ENCODE assay signal across 9 mouse cellular contexts in genomic region chr12:3745432-3746105, GRCm38 (mm10).
DNase-seq lines count a peak whose midpoint lies in the region; ATAC-seq lines count a peak whose summit lies in the region.
"Had no signal": no experiment of that assay in that cellular context is flagged by ENCODE, and none has a peak within 500 bp of the region (broad histone marks: within the 10 kb centered on the region; RNA-seq: fewer than 3 reads in every experiment).

No protein-coding gene starts in this region.

- H3K27me3 ChIP-seq in embryonic facial prominence, embryonic 14.5 days (replicated peaks; ENCODE audit: control insufficient read depth, insufficient read depth, low read length) = no peaks in the 10 kb centered on the region
- H3K27me3 ChIP-seq in embryonic facial prominence, embryonic 10.5 days (replicated peaks; ENCODE audit: low read depth, poor library complexity, severe bottlenecking) = no peaks in the 10 kb centered on the region

- H3K36me3 ChIP-seq in embryonic facial prominence, embryonic 14.5 days (ENCODE audit: control insufficient read depth, insufficient read depth, low read length) = 0 out of 2 replicates have a peak, but pooled peaks cover 2% of the 10 kb centered on the region
- no peaks in the 10 kb centered on the region for H3K36me3 ChIP-seq in embryonic facial prominence, embryonic 10.5 days (replicated peaks)

- intact Hi-C loops in heart, postnatal 25 days (cut with DNase I) = no loop called here

- WGBS in embryonic facial prominence, embryonic 14.5 days = 61% methylated on average over 7 of the region's 7 CpGs
- WGBS in embryonic facial prominence, embryonic 10.5 days = 89% methylated on average over 7 of the region's 7 CpGs

- peak; percentile 35 for DNase-seq in embryonic facial prominence, embryonic 14.5 days (ENCODE audit: low spot score)
- no peak for DNase-seq in embryonic facial prominence, embryonic 10.5 days (ENCODE audit: low spot score)
- DNase-seq in CD4-positive, CD25-positive, alpha-beta regulatory T cell, adult 2 months (ENCODE audit: low read depth, low spot score) = peak; percentile 69
- peak; percentile 23 for DNase-seq in heart, postnatal 25 days (ENCODE audit: low spot score)
- DNase-seq in lung, postnatal 14 days = peak; percentile 64
- no peak for DNase-seq in left cerebral cortex, adult 8-10 months (ENCODE audit: low spot score in 2 of 2)
- DNase-seq in MN1 (ENCODE audit: low spot score) = no peak
- DNase-seq in cerebellum, adult 9-10 months = no peak

- ATAC-seq in embryonic facial prominence, embryonic 14.5 days (ENCODE audit: low read depth) = no peak

- no peak overlapping the region for H3K4me3 ChIP-seq in embryonic facial prominence, embryonic 14.5 days (ENCODE audit: low read depth, low read length)
- no peak overlapping the region for H3K4me3 ChIP-seq in embryonic facial prominence, embryonic 10.5 days

- H3K4me2 ChIP-seq in embryonic facial prominence, embryonic 14.5 days (ENCODE audit: low read depth, low read length) = no peak overlapping the region
- H3K4me2 ChIP-seq: midbrain, embryonic 11.5 days had no signal

- H3K9me3 ChIP-seq in embryonic facial prominence, embryonic 14.5 days (ENCODE audit: control insufficient read depth, low read length) = no peaks in the 10 kb centered on the region
- no peaks in the 10 kb centered on the region for H3K9me3 ChIP-seq in embryonic facial prominence, embryonic 10.5 days

- no peak overlapping the region for H3K27ac ChIP-seq in embryonic facial prominence, embryonic 14.5 days (replicated peaks; ENCODE audit: low read depth, low read length)
- H3K27ac ChIP-seq in embryonic facial prominence, embryonic 10.5 days (replicated peaks) = no peak overlapping the region

- H3K4me1 ChIP-seq in embryonic facial prominence, embryonic 14.5 days (ENCODE audit: control insufficient read depth, insufficient read depth, low read length) = no peaks in the 10 kb centered on the region
- H3K4me1 ChIP-seq in embryonic facial prominence, embryonic 10.5 days = no peaks in the 10 kb centered on the region

- no peak overlapping the region for H3K9ac ChIP-seq in embryonic facial prominence, embryonic 14.5 days (ENCODE audit: low read depth, low read length)

Comparison
In these comparisons a context has a peak if more than half of its experiments do, and no peak if none do; other contexts are left out.
1. DNase-seq: peak in embryonic facial prominence, embryonic 14.5 days (single experiment), CD4-positive, CD25-positive, alpha-beta regulatory T cell, adult 2 months (single experiment), heart, postnatal 25 days (single experiment) and lung, postnatal 14 days (single experiment); none in embryonic facial prominence, embryonic 10.5 days (single experiment), left cerebral cortex, adult 8-10 months (0 of 2), MN1 (single experiment) and cerebellum, adult 9-10 months (single experiment).